Mouse (Mus musculus) spleen, adult 12 weeks (tissue): ENCODE data around the gene Foxn3.
"Not testable (repeated sequence)": the region's sequence is repeated elsewhere in the genome, so short reads cannot be mapped to it uniquely, and the experiment has no call there.

Experiments
- DNase-seq: peaks from one replicate; pipeline ENCODE4 v3.0.0; 2022; ENCODE audit warnings: low spot score

Foxn3 gene

DNA sequence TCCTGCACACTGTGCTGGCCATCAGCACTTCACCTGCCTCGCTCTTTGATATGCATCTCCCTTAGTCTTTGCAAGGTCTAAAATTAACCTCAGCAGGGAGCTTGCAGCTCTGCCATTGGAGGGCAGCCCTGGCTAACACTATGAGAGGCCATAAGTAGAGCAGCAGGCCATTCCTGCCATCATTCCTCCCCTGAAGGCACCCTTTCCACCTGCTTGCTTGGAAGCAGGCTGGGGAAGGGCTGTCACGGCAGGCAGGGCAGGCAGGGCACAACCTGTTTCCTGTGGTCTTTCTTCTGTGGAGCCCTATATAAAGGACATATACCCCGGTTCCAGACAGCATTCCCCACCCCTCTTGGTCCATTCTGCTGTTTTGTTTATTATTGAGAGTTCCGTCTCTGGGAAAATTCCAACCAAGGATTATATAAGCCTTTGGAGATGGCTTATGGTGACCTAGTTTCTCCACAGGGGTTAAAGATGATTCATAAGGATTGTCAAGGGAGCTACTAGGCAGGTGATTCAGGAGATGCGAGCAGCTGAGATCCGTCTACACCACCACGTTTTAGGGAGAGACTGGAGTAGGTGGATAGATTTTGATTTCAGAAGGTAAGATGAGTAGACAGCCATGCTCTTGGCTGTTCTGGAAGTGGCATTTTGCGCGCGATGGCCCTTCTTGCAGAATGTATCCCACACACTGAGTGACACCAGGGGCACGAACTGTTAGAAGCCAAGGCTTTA, 347.7 kb downstream of the Foxn3 start:
- no peak for DNase-seq

DNA sequence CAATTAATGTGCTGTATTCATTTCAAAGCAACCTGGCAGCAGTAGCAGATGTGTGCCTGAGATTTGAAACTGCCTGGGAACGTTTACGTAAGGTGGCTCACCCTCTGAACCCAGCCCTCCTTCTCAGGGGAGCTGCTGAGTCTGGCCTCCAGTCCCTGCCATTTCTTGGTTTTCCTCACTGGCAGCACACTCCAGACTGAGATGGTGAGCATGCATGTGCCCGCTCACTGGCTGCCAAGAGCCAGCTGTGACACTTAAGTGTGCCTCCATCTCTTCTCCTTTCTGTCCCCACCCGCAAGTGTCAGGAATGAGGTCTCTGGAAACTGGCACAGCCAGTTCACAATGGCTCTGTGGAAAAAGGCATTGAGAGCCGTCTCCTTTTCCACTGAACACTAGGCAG, 349.3 kb downstream of the Foxn3 start:
- no peak for DNase-seq

DNA sequence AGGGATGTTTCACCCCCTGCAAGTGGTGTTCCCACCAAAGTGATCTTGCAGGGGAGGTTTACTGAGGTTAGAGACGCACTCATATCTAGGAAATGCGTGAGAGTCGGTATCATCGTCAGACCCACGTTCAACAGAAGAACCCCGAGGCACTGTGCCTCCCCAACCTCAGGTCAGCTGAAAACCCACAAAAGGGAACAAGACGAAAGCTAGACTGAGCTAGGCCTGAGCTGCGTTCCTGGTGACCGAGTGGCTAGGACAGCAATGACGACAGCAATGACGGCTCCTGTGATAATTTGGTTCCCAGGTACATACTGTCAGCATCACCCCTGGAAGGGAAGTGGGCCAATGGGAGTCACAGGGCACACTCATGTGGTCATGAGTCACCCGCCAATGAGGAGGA, 350.2 kb downstream of the Foxn3 start:
- DNase-seq: no peak

DNA sequence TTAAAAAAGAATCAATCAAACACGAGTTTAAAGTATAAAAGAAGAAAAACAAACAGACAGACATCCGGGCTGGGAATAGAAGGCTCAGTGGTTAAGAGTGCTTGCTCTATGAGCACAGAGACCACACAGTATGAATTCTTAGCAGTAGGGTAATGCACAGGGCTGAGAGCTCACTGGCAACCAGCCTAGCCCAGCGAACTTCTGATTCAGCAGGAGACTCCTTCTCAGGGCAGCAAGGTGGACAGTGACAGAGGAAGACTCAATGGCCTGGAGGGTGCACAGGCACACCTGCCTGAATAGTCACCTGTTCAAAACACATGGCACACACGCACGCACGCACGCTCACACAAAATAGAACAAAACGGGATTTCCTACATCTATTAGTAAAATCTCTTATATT, 353.6 kb downstream of the Foxn3 start:
- DNase-seq: no peak

DNA sequence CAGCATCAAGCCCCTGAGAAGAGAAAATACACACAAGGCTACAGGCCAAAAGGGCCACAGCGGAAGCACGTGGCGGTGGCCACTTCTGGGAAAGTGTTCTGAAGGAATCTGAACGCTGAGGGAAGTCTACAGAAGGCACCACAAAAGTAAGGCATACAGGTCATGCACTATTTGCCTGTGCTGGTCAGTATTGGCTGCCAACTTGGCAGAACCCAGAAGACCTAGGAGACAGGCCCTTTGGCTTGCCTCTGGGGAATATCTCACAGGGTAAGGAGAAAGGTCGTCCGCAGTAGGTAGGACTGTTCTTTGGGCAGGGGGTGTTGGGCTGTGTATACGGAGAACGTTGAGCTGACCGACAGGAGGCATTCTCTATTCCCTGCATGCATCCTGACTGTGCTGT, 355.1 kb downstream of the Foxn3 start:
- DNase-seq: no peak

DNA sequence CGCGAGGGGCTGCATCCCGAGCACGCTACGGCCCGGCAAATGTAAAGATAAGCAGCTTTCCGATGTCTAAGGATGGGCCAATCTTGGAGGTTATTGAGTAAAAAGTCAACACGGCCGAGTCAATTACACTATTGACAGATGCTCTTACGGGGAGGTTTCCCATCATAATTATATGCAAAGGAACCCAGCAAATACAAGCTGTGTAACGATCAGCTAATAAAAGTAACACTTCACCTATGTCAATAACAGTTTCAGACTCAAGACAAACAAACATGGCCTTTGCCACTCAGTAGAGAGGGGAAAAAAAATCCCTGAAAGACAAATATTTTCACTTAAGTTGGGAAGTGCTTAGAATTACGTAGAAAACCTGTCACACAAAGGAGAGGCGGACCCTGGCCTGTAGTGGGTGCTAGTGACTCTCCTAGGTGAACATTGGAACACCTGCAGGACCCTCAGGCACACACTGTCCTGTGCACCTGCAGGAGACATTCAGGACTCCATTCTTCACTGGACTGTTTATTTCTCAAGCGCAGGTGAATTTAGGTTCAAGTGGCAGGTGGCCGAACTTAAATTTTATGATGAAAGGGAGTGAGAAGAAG, 356.3 kb downstream of the Foxn3 start:
- DNase-seq: no peak

DNA sequence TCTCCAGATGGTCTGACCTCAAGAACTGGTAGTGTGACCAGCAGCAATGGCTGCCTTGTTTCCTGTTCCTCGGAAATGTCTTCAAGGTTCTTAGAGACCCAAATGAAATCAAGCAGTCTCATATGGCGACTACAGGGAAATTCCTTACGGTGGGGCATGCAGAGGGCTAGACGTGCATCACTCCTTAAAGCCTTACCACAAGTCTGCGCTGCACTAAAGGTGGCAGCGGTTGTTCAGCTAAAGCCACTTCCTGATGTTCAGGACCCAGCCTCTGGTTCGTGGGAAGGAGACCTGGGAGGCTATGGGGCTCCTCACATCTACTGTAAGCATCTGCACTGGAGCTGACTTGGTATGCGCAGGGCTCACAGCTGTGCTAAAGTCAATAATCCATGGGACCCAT, 357.6 kb downstream of the Foxn3 start:
- no peak for DNase-seq

DNA sequence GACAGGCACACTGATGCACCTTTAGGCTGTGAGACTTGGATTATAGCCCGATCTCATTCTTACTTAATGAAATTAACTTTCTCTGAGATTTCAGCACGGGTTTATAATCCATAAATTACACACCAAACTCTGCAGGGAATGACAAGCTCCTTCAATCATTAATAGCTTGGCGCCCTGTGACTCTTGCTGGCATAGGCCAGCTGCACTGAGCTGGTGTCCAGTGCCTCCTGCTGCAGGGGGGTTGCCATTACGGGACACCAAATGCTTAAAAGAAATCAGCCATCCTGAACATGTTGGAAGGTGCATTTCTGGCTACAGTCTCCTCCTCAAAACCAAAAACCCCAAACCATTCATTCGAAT, 364.3 kb downstream of the Foxn3 start:
- no peak for DNase-seq

DNA sequence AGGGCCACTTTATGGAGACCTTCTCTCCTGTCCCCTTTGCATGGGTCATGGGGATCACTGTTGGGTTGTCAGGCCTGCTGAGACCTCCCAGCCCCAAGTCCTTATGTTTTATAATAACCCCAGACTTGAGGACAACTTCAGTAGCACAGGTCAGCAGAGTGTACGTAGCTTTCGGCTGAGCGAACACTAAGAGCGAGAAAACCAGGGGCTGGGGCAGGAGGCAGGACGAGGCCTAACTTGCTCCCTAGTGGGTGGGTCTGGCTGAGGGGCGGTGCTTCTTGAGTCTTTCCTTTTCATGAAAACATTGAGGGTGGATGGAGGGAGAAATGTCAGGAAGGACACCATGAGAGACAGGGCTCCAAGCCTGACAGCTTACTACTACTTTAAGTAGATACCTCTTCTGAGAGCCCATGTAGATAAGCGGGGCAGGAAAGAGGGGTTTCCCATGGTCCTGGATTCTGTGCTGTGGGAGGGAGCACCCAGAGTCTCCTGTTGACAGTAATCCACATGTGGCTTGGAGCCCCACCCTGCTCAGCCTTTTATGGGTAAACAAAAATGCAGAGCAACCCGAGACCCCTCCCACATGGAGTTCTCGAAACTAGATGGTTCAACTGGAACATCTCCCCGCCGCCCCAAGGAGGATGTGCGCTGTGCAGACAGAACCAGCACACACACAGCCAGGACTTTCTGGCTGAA, 364.8 kb downstream of the Foxn3 start:
- DNase-seq: no peak

DNA sequence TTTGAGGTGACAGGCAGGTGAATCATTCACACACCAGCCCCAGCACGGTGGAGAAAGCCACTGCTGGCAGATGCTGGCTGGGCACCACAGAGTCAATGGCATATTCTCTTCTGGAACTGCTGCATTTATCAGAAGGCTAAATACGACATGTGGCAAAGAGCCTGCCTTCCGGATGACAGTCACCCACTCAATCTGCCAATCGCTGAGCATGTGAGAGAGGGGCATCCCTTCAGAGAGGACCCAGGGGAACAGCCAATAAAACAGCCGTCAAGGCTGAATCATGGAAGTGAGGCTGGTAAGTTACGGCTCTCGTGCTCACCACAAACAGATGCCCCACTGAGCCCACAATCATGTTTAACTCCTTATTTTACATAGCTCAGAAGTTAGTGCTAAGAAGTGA, 366.4 kb downstream of the Foxn3 start:
- no peak for DNase-seq

DNA sequence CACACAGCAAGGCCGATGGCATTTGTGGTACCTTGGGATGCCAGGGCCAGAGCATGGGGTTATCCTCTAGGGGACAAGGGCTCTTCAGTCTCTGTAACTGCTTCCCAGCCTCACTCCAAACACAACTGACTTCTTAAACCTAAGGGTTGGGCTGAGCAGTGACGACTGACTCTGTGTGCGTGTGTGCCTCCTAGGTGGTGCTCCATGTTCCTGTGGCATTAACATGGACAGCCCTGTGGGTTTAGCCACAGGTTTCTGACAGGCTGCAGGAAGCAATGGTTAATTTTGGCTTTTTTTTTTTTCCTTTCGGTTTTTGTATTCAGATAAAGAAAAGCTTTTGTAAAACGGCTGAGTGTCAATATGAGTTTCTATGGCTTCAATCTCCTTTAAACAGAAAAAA, 367.7 kb downstream of the Foxn3 start:
- no peak for DNase-seq

DNA sequence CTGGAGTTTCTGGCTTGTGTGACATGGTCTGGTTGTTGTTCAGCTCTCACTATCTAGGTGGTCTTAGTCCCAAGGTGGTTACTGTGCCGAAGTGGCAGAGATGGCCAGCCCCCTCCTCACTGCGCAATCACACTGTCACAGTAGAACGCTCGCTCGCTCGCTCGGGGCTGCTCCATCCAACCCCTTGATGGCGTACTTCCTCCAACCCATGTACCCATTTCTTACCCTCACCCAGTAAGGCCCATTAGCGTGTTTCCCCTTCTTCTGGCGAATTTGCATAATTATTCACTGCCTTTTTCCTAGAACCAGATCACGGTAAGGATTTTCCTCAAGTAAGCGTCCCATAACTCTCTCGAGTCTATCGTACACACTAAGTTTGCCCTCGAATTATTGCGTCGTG, 369.3 kb downstream of the Foxn3 start:
- not testable (repeated sequence) for DNase-seq

DNA sequence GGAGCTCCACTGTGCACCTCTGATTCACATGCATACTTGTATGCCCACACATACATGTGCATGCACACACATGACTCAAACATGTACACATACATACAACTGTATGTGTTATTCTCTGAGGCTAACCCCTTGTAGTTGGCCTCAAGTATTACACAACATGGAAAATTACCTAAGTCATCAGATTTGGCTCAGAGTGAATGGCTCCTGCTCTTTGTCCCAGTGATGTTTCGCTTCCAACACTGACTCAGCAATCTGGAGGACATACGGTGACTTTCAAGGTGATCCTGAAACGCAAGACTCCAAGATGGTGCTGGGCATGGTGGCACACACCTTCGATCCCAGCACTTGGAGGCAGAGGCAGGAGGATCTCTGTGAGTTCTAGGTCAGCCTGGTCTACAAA, 375.7 kb downstream of the Foxn3 start:
- no peak for DNase-seq

DNA sequence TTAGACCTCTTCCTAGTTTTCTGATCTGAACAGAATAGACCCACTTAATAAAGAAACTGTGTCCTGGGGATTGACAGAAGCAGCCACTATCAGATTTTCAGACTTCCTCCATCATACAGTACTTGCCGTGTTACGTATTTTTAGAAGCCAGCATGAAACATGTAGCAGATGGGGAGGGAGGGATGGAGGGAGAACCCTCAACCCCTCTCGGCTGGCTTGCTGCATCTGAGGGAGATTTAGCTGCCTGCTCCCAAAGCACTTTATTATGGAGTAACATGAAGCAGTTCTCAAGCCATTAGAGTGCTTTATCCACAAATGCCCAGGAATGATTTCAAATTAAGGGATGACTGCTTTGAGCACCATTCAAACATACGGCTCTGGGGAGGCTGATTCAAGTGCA, 377.1 kb downstream of the Foxn3 start:
- no peak for DNase-seq

DNA sequence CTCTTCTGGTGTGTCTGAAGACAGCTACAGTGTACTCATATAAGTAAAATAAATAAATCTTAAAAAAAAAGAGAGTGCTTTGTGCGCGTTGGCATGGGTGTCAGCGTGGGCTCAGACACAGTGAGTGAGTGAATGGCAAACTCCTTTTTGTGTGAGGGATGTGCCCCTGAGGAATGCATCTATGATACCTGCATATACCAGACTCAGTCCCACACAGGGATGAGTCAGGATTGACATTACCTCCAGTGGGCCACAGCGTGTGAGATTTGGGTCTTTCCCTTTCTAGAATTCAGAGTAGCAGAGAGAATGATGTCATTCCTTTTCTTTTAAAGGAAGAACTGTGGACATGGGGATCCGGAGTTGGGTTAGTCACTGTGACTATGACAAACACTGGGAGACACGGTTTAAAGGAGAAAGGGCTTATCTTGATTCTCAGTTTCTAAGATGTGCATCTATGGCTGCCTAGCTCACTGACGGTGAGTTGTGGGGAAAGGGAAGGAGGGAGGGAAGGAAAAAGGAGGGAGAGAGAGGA, 380.1 kb downstream of the Foxn3 start:
- no peak for DNase-seq

DNA sequence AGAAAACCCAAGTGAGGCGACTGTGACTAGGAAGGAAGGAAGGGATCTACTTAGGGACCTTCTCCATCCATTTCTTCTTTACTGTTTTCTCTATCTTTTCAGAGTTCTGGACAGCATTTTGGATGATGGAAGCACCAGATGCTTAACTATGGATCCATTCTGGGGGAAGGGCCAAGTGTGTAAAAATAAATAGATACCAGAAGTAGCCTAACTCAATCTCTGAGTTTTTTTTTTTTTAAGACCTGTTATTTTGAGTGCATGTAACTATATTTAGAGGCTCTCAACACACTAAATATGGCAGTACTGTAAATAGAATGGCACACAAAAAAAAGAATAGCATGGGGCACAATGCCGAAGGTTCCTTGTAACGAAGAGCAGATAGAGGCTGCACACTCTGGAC, 381.0 kb downstream of the Foxn3 start:
- DNase-seq: no peak

DNA sequence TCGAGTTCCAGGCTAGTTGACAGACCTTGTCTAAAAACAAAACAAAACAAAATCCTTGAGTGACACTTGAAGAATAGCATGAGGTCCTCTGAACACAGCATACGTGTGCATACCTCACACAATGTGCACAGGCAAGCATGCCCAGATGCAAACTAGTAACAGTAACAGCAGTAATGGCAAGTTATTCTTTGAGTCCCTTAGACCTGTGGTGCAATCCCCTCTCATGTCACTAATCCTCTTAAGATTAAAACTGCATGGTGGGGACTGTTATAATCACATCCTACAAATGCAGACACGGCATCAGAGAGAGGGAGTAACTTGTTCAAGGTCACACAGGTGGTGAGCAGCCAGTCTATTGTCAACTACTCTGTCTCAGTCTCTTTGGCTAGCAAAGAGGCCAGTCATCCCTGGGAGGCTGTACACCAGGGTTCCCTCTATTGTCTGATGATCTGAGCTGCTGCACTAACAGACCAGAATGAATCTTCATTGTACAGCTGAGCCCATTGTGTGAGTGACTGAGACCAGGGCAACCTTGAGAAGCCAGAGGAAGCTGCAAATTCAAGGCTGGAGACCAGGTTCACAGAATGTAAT, 383.1 kb downstream of the Foxn3 start:
- no peak for DNase-seq

DNA sequence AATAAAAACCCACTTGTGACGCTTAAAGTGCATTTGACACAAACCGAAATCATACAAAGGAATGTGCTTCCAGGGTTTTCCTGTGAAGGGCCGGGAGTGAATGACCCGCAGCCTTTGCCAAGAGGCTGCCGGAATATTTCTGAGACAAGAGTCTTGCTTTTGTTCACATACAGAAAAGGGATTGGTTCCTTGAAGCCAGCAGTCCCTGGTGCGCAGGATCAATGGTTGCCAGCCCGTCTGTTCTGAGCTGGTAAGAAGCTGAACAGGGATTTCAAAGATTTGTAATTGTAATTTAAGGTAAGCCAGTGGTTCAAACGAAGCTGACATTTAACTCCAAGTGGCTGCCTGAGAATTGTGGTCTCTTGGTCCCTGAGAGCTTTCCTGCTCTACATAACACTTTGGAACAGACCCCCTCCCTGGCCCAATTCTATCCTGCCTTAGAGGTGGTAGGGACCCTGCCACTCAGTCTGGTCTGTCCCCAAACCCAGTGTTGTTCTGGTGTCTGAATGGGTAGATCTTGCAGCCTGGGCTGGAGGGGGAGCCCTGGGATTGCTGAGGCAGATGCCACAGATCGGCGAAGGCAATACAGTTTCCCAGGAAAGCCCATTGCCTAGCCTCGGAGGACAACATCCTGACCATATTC, 388.3 kb downstream of the Foxn3 start:
- DNase-seq: no peak

DNA sequence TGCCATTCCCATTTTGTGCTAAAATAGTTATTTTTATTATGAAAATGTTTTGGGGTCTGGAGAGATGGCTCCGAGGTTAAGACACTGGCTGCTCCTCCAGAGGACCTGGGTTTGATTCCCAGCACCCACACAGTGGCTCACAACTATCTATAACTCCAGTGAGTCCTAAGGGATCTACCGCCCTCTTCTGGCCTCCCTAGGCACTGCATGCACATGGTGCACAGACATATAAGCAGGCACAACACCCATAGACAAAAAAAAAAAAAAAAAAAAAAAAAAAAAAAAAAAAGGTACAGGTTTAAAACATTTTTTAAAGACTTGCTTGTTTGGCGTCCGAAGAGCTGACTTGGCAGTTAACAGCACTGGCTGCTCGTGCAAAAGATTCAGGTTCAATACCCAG, 391.2 kb downstream of the Foxn3 start:
- DNase-seq: no peak

DNA sequence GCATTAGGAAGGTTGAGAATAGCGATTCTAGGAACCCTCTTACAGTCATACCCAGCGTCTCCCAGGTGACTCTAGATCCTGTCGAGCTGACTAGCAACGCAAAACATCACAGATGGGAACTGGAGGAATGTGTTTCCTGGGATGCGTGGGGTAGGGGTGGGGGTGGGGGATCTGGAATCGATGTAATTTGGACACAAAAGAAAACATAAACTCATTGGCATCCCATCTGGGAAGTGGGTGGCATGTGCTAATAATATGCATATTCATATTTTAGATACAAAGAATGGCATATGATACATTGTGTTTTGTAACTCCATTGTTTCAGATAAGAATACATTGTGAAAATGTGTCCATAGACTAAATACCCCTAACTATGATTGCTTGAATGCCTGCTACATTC, 393.5 kb downstream of the Foxn3 start:
- DNase-seq: no peak

DNA sequence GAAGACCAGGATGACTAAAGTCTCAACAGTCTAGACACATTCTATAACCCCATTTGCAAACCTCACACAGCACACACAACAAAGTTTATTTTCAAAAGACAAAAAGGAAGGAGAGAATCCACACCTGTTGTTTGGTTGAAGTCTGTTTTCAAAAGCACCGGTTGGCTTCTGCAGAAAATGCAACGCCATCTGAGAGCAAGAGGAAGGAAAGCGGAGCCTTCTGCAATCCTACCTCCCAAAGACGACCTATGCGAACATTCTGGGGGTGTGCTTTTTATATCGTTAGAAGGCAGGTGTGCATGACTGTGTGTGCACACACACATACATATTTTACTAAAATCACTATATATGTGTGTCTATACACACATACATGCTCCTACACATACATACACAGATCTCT, 397.3 kb downstream of the Foxn3 start:
- no peak for DNase-seq

DNA sequence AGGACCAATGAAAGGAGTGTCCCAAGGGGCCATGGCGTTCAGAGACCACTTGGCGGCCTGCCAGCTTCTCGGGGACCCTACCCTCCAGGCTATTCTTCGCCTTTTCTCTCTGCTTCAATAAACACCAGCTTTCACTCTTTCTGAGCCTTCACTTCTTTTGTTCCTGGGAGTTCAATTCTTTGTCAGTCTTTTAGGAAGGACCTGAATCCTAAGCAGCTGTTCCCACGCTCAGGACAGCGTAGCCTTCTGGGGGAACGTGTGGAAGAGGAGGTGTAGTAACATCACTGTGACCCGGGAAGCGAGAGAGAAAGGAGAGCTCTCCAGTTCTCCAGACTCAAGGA, 400.1 kb downstream of the Foxn3 start:
- DNase-seq: no peak
